Mouse (Mus musculus) intestine, embryonic 16.5 days (tissue): ENCODE results near the gene Tmem266. TPM values are rescaled to one million over a fixed set of nuclear protein-coding genes. Genes with fewer than 3 reads are reported as not detected.

ENCODE experiments used
- ATAC-seq: fragments of 200-750 bp; cut with Nextera tagmentation; 2 replicates; pipeline ENCODE4 v1.8.0; 2017; ENCODE audit warnings: moderate TSS enrichment, moderate library complexity
- H3K27ac ChIP-seq: fragments of 300-500 bp; sonication (generic); 2 replicates; pipeline ENCODE4 v1.5.1; 2014; ENCODE audit warnings: mild to moderate bottlenecking, low read length
- H3K27me3 ChIP-seq: fragments of 300-500 bp; sonication (generic); replicated peaks from 2 replicates; pipeline ENCODE4 v1.6.1; 2014; ENCODE audit warnings: low read length, control low read depth, mixed read lengths; ENCODE audit not compliant: control insufficient read depth, insufficient read depth
- H3K36me3 ChIP-seq: fragments of 300-500 bp; sonication (generic); 2 replicates; pipeline ENCODE4 v1.6.1; 2014; ENCODE audit warnings: low read length, control low read depth; ENCODE audit not compliant: control insufficient read depth, insufficient read depth
- H3K4me1 ChIP-seq: fragments of 300-500 bp; sonication (generic); 2 replicates; pipeline ENCODE4 v1.6.1; 2014; ENCODE audit warnings: low read length, control low read depth, mixed read lengths; ENCODE audit not compliant: control insufficient read depth, insufficient read depth
- H3K4me2 ChIP-seq: fragments of 300-500 bp; sonication (generic); 2 replicates; pipeline ENCODE4 v1.6.1; 2014; ENCODE audit warnings: low read depth, low read length, control low read depth
- H3K4me3 ChIP-seq: fragments of 300-500 bp; sonication (generic); 2 replicates; pipeline ENCODE4 v1.5.1; 2014; ENCODE audit warnings: mild to moderate bottlenecking, low read length
- H3K9ac ChIP-seq: fragments of 300-500 bp; sonication (generic); 2 replicates; pipeline ENCODE4 v1.6.1; 2014; ENCODE audit warnings: low read depth, low read length
- H3K9me3 ChIP-seq: fragments of 300-500 bp; sonication (generic); 2 replicates; pipeline ENCODE4 v1.6.1; 2016; ENCODE audit warnings: low read length, control low read depth; ENCODE audit not compliant: control insufficient read depth
- WGBS: fragments of 180-500 bp; shearing (Covaris S2); extraction: QIAGEN DNeasy Blood & Tissue Kit; methylation state at CpG from one replicate; pipeline ENCODE4 v1.1.7; 2014; 5-methylcytosine and 5-hydroxymethylcytosine counted together
- polyA plus RNA-seq: library from polyadenylated mRNA; unstranded; fragments of >200 nt; fragmentation: Nextera tagmentation; extraction: Ambion mirVana; gene quantifications from 2 replicates; pipeline ENCODE4 v1.2.1, GENCODE M21; 2015

The Tmem266 gene
- polyA plus RNA-seq, 1 experiment from 2014 or later: 0.93 TPM

- 36% methylated on average over 4 of the region's 4 CpGs for WGBS
- H3K9ac ChIP-seq: no peak overlapping the region
- no peaks in the 10 kb centered on the region for H3K36me3 ChIP-seq
- H3K4me2 ChIP-seq: no peak overlapping the region
- H3K9me3 ChIP-seq: no peaks in the 10 kb centered on the region
- no peak overlapping the region for H3K4me3 ChIP-seq
- H3K4me1 ChIP-seq: 0 out of 2 replicates have a peak, but pooled peaks cover 7% of the 10 kb centered on the region
- no peaks in the 10 kb centered on the region for H3K27me3 ChIP-seq
- ATAC-seq: no peak
- no peak overlapping the region for H3K27ac ChIP-seq
These were observed 82.1 kb downstream of the Tmem266 start for GRCm38 (mm10) chr9:55408851-55409250.

GRCm38 (mm10) chr9:55409833-55410232, 83.1 kb downstream of the Tmem266 start:
- Histone ChIP-seq H3K9ac (no peak overlapping the region), H3K27me3 (no peaks in the 10 kb centered on the region), H3K36me3 (no peaks in the 10 kb centered on the region), H3K27ac (no peak overlapping the region), H3K9me3 (no peaks in the 10 kb centered on the region), H3K4me3 (no peak overlapping the region), H3K4me1 (0 out of 2 replicates have a peak, but pooled peaks cover 7% of the 10 kb centered on the region), H3K4me2 (no peak overlapping the region)
- no peak for ATAC-seq
- 40% methylated on average over 3 of the region's 3 CpGs for WGBS

- 42% methylated on average over 6 of the region's 6 CpGs for WGBS
- H3K9ac ChIP-seq: no peak overlapping the region
- no peaks in the 10 kb centered on the region for H3K9me3 ChIP-seq
- H3K27me3 ChIP-seq: no peaks in the 10 kb centered on the region
- no peak overlapping the region for H3K27ac ChIP-seq
- no peaks in the 10 kb centered on the region for H3K36me3 ChIP-seq
- peak; percentile 40; the same call in 1 of the 2 replicates for ATAC-seq
- no peak overlapping the region for H3K4me3 ChIP-seq
- 0 out of 2 replicates have a peak, but pooled peaks cover 7% of the 10 kb centered on the region for H3K4me1 ChIP-seq
- 0 out of 2 replicates have a peak overlapping the region, but pooled peaks have one; percentile 4 for H3K4me2 ChIP-seq
These were observed 83.7 kb downstream of the Tmem266 start for GRCm38 (mm10) chr9:55410430-55410829.

GRCm38 (mm10) chr9:55411154-55411553, 84.4 kb downstream of the Tmem266 start:
- ATAC-seq: peak; percentile 68
- H3K4me3 ChIP-seq: no peak overlapping the region
- H3K4me2 ChIP-seq: no peak overlapping the region
- no peaks in the 10 kb centered on the region for H3K27me3 ChIP-seq
- no peak overlapping the region for H3K27ac ChIP-seq
- no peak overlapping the region for H3K9ac ChIP-seq
- 32% methylated on average over 6 of the region's 6 CpGs for WGBS
- 0 out of 2 replicates have a peak, but pooled peaks cover 7% of the 10 kb centered on the region for H3K4me1 ChIP-seq
- no peaks in the 10 kb centered on the region for H3K9me3 ChIP-seq
- H3K36me3 ChIP-seq: no peaks in the 10 kb centered on the region

- no peak overlapping the region for H3K4me2 ChIP-seq
- WGBS: 94% methylated on average over 3 of the region's 3 CpGs
- no peak for ATAC-seq
- peaks cover 4% of the 10 kb centered on the region; the same call in 1 of the 2 replicates for H3K4me1 ChIP-seq
- H3K9me3 ChIP-seq: no peaks in the 10 kb centered on the region
- no peak overlapping the region for H3K9ac ChIP-seq
- no peak overlapping the region for H3K4me3 ChIP-seq
- no peak overlapping the region for H3K27ac ChIP-seq
- H3K27me3 ChIP-seq: no peaks in the 10 kb centered on the region
- H3K36me3 ChIP-seq: no peaks in the 10 kb centered on the region
These were observed 95.1 kb downstream of the Tmem266 start for GRCm38 (mm10) chr9:55421786-55422185.

GRCm38 (mm10) chr9:55423451-55424424, 97.0 kb downstream of the Tmem266 start:
- 50% methylated on average over 14 of the region's 14 CpGs for WGBS
- Histone ChIP-seq H3K27me3 (no peaks in the 10 kb centered on the region), H3K4me2 (no peak overlapping the region), H3K27ac (peak overlapping the region; percentile 79), H3K4me3 (no peak overlapping the region), H3K4me1 (peaks cover 9% of the 10 kb centered on the region; the same call in 1 of the 2 replicates), H3K9me3 (no peaks in the 10 kb centered on the region), H3K9ac (no peak overlapping the region), H3K36me3 (no peaks in the 10 kb centered on the region)
- peak; percentile 84 for ATAC-seq

GRCm38 (mm10) chr9:55425271-55425810, 98.6 kb downstream of the Tmem266 start:
- Histone ChIP-seq H3K9ac (no peak overlapping the region), H3K27ac (no peak overlapping the region), H3K4me1 (peaks cover 17% of the 10 kb centered on the region), H3K36me3 (no peaks in the 10 kb centered on the region), H3K4me3 (no peak overlapping the region), H3K4me2 (no peak overlapping the region), H3K9me3 (no peaks in the 10 kb centered on the region), H3K27me3 (no peaks in the 10 kb centered on the region)
- no peak for ATAC-seq
- WGBS: 71% methylated on average over 7 of the region's 7 CpGs

GRCm38 (mm10) chr9:55429242-55429975, 102.7 kb downstream of the Tmem266 start:
- ATAC-seq: peak; percentile 49
- WGBS: 31% methylated on average over 12 of the region's 12 CpGs
- H3K27ac ChIP-seq: peak overlapping the region; percentile 20; the same call in 1 of the 2 replicates
- no peaks in the 10 kb centered on the region for H3K27me3 ChIP-seq
- H3K9ac ChIP-seq: peak overlapping the region; percentile 50; the same call in 1 of the 2 replicates
- peak overlapping the region; percentile 25; the same call in 1 of the 2 replicates for H3K4me3 ChIP-seq
- H3K4me2 ChIP-seq: peak overlapping the region; percentile 53
- H3K4me1 ChIP-seq: peaks cover 18% of the 10 kb centered on the region
- H3K9me3 ChIP-seq: no peaks in the 10 kb centered on the region
- H3K36me3 ChIP-seq: no peaks in the 10 kb centered on the region

- WGBS: 24% methylated on average over 20 of the region's 20 CpGs
- peak overlapping the region; percentile 25 for H3K4me3 ChIP-seq
These were observed 103.4 kb downstream of the Tmem266 start for GRCm38 (mm10) chr9:55430133-55430532.

More at GRCm38 (mm10) chr9:55430133-55430532, 103.4 kb downstream of the Tmem266 start:
- Histone ChIP-seq H3K4me1 (peaks cover 15% of the 10 kb centered on the region), H3K27me3 (no peaks in the 10 kb centered on the region), H3K9ac (peak overlapping the region; percentile 50), H3K36me3 (no peaks in the 10 kb centered on the region), H3K27ac (no peak overlapping the region), H3K4me2 (peak overlapping the region; percentile 53), H3K9me3 (no peaks in the 10 kb centered on the region)
- ATAC-seq: peak; percentile 43
